Mouse (Mus musculus): ENCODE results near the gene Zfp493. TPM values are rescaled to one million over a fixed set of nuclear protein-coding genes. Genes with fewer than 3 reads are reported as not detected.
"Not testable (repeated sequence)": the region's sequence is repeated elsewhere in the genome, so short reads cannot be mapped to it uniquely, and the experiment has no call there.

Gene Zfp493
- polyA plus RNA-seq, 1 experiment, result 2.5 TPM

GRCm38 (mm10) chr13:67798618-67799017 lies 19.1 kb downstream of the Zfp493 start:
- no peaks in the 10 kb centered on the region; the same call in 1 of the 2 replicates for H3K4me1 ChIP-seq (ENCODE audit: control insufficient read depth, insufficient read depth, low read length)
- H3K27ac ChIP-seq (ENCODE audit: insufficient read depth, low read length), result no peak overlapping the region
- no peak overlapping the region for H3K4me3 ChIP-seq (ENCODE audit: insufficient read depth, low read length)
- TF ChIP-seq CTCF (IDR thresholded peaks at IDR 0.05; ENCODE audit: borderline replicate concordance, insufficient read depth, low read length) (no peak), POLR2A (IDR thresholded peaks at IDR 0.05; ENCODE audit: low read depth, low read length) (no peak)

GRCm38 (mm10) chr13:67799151-67799550 lies 19.7 kb downstream of the Zfp493 start:
- not testable (repeated sequence) for H3K4me1 ChIP-seq (ENCODE audit: control insufficient read depth, insufficient read depth, low read length); H3K4me3 ChIP-seq (ENCODE audit: insufficient read depth, low read length); H3K27ac ChIP-seq (ENCODE audit: insufficient read depth, low read length)

- TF ChIP-seq CTCF (IDR thresholded peaks at IDR 0.05; ENCODE audit: borderline replicate concordance, insufficient read depth, low read length) (no peak), POLR2A (IDR thresholded peaks at IDR 0.05; ENCODE audit: low read depth, low read length) (no peak)
- H3K27ac ChIP-seq (ENCODE audit: insufficient read depth, low read length), result no peak overlapping the region
Observed at GRCm38 (mm10) chr13:67811651-67812210, 32.2 kb downstream of the Zfp493 start.

GRCm38 (mm10) chr13:67812961-67813709 lies 33.6 kb downstream of the Zfp493 start:
- Histone ChIP-seq H3K4me1 (ENCODE audit: control insufficient read depth, insufficient read depth, low read length) (no peaks in the 10 kb centered on the region), H3K27ac (ENCODE audit: insufficient read depth, low read length) (no peak overlapping the region), H3K4me3 (ENCODE audit: insufficient read depth, low read length) (no peak overlapping the region; the same call in 1 of the 2 replicates)
- TF ChIP-seq CTCF (IDR thresholded peaks at IDR 0.05; ENCODE audit: borderline replicate concordance, insufficient read depth, low read length) (no peak), POLR2A (IDR thresholded peaks at IDR 0.05; ENCODE audit: low read depth, low read length) (no peak)

More at GRCm38 (mm10) chr13:67811651-67812210, 32.2 kb downstream of the Zfp493 start:
- no peaks in the 10 kb centered on the region for H3K4me1 ChIP-seq (ENCODE audit: control insufficient read depth, insufficient read depth, low read length)
- H3K4me3 ChIP-seq (ENCODE audit: insufficient read depth, low read length), result no peak overlapping the region

- TF ChIP-seq POLR2A (IDR thresholded peaks at IDR 0.05; ENCODE audit: low read depth, low read length), result no peak; the same call in 1 of the 2 replicates
- no peak for TF ChIP-seq CTCF (IDR thresholded peaks at IDR 0.05; ENCODE audit: borderline replicate concordance, insufficient read depth, low read length)
Observed at GRCm38 (mm10) chr13:67813710-67814660, 34.5 kb downstream of the Zfp493 start, which contains the start of gene Zfp273. Zfp273 (plus strand) TSS chr13:67813740.

GRCm38 (mm10) chr13:67818636-67819035 lies 39.1 kb downstream of the Zfp493 start:
- Histone ChIP-seq H3K4me1 (ENCODE audit: control insufficient read depth, insufficient read depth, low read length) (no peaks in the 10 kb centered on the region), H3K27ac (ENCODE audit: insufficient read depth, low read length) (peak overlapping the region; percentile 61), H3K4me3 (ENCODE audit: insufficient read depth, low read length) (no peak overlapping the region)
- TF ChIP-seq CTCF (IDR thresholded peaks at IDR 0.05; ENCODE audit: borderline replicate concordance, insufficient read depth, low read length) (no peak), POLR2A (IDR thresholded peaks at IDR 0.05; ENCODE audit: low read depth, low read length) (no peak)

More at GRCm38 (mm10) chr13:67813710-67814660, 34.5 kb downstream of the Zfp493 start, which contains the start of gene Zfp273:
- Histone ChIP-seq H3K4me1 (ENCODE audit: control insufficient read depth, insufficient read depth, low read length) (no peaks in the 10 kb centered on the region), H3K27ac (ENCODE audit: insufficient read depth, low read length) (peak within 1 kb of the TSS; percentile 48), H3K4me3 (ENCODE audit: insufficient read depth, low read length) (peak within 1 kb of the TSS; percentile 86)

- Histone ChIP-seq H3K4me1 (ENCODE audit: control insufficient read depth, insufficient read depth, low read length) (no peaks in the 10 kb centered on the region), H3K4me3 (ENCODE audit: insufficient read depth, low read length) (peak within 1 kb of the TSS; percentile 54), H3K27ac (ENCODE audit: insufficient read depth, low read length) (no peak within 1 kb of the TSS)
- TF ChIP-seq POLR2A (IDR thresholded peaks at IDR 0.05; ENCODE audit: low read depth, low read length) (peak; percentile 12; the same call in 1 of the 2 replicates), CTCF (IDR thresholded peaks at IDR 0.05; ENCODE audit: borderline replicate concordance, insufficient read depth, low read length) (no peak)
Observed at GRCm38 (mm10) chr13:67830911-67831336, 51.4 kb downstream of the Zfp493 start, which contains the start of gene Gm10037. Gm10037 (plus strand) TSS chr13:67831106.

- not testable (repeated sequence) for H3K4me1 ChIP-seq (ENCODE audit: control insufficient read depth, insufficient read depth, low read length); H3K4me3 ChIP-seq (ENCODE audit: insufficient read depth, low read length); H3K27ac ChIP-seq (ENCODE audit: insufficient read depth, low read length)
Observed at GRCm38 (mm10) chr13:67833137-67833536, 53.6 kb downstream of the Zfp493 start.

Other genes with a start within 250 kb of the Zfp493 start
- gene Zfp748, start 225.9 kb upstream of the Zfp493 start, polyA plus RNA-seq (2011; ENCODE audit: insufficient read length, low read depth, missing spikeins), result 5.6 and 7.6 TPM in 2 replicates
- 6.1 and 7.0 TPM in 2 replicates for gene Zfp729b, start 170.0 kb upstream of the Zfp493 start, polyA plus RNA-seq (2011; ENCODE audit: insufficient read length, low read depth, missing spikeins)
- 5.6 and 6.6 TPM in 2 replicates for gene Gm49345, start 141.9 kb upstream of the Zfp493 start, polyA plus RNA-seq (2011; ENCODE audit: insufficient read length, low read depth, missing spikeins)
- 7.0 and 10.7 TPM in 2 replicates for gene Zfp729a, start 141.9 kb upstream of the Zfp493 start, polyA plus RNA-seq (2011; ENCODE audit: insufficient read length, low read depth, missing spikeins)
- gene Zfp738, start 92.6 kb upstream of the Zfp493 start, polyA plus RNA-seq (2011; ENCODE audit: insufficient read length, low read depth, missing spikeins), result 15.3 and 15.9 TPM in 2 replicates
- gene Zfp65, start 50.5 kb upstream of the Zfp493 start, polyA plus RNA-seq (2011; ENCODE audit: insufficient read length, low read depth, missing spikeins), result 9.6 and 15.8 TPM in 2 replicates
- 3.6 and 4.2 TPM in 2 replicates for gene Zfp85, start 24.5 kb upstream of the Zfp493 start, polyA plus RNA-seq (2011; ENCODE audit: insufficient read length, low read depth, missing spikeins)
- gene Zfp273, start 34.0 kb downstream of the Zfp493 start, polyA plus RNA-seq (2011; ENCODE audit: insufficient read length, low read depth, missing spikeins), result 2.8 and 2.9 TPM in 2 replicates
- gene Gm10037, start 51.4 kb downstream of the Zfp493 start, polyA plus RNA-seq (2011; ENCODE audit: insufficient read length, low read depth, missing spikeins), result 1.5 and 1.6 TPM in 2 replicates
- gene BC048507, start 83.6 kb downstream of the Zfp493 start, polyA plus RNA-seq (2011; ENCODE audit: insufficient read length, low read depth, missing spikeins), result not detected in 2 replicates

Measured in embryonic fibroblast, embryonic 13.5 days (primary cell).